Mouse (Mus musculus) ES-Bruce4 (cell line): ENCODE measurements around the gene Trim71. TPM values are rescaled to one million over a fixed set of nuclear protein-coding genes. Genes with fewer than 3 reads are reported as not detected.
A peak's percentile ranks its signal among the peaks of the same experiment; 100 is the strongest.

Experiments used
- H3K27ac ChIP-seq: 2 replicates; pipeline ENCODE4 v1.5.1; 2012; ENCODE audit warnings: low read length, inconsistent platforms; ENCODE audit not compliant: insufficient read depth
- H3K27me3 ChIP-seq: 2 replicates; pipeline ENCODE4 v1.6.1; 2012; ENCODE audit warnings: mild to moderate bottlenecking, low read length, inconsistent platforms; ENCODE audit not compliant: control insufficient read depth, poor library complexity, insufficient read depth, severe bottlenecking
- H3K36me3 ChIP-seq: 2 replicates; pipeline ENCODE4 v1.6.1; 2012; ENCODE audit warnings: inconsistent platforms, mild to moderate bottlenecking, low read length, moderate library complexity; ENCODE audit not compliant: control insufficient read depth, poor library complexity, insufficient read depth, severe bottlenecking
- H3K4me1 ChIP-seq: one replicate; pipeline ENCODE4 v1.8.1; 2011; ENCODE audit warnings: low read length; ENCODE audit not compliant: control insufficient read depth, insufficient read depth
- H3K4me3 ChIP-seq: 2 replicates; pipeline ENCODE4 v1.5.1; 2011; ENCODE audit warnings: low read depth, mild to moderate bottlenecking, low read length
- H3K9ac ChIP-seq: 2 replicates; pipeline ENCODE4 v1.6.1; 2012; ENCODE audit warnings: low read depth, mild to moderate bottlenecking, inconsistent platforms; ENCODE audit not compliant: poor library complexity, severe bottlenecking
- H3K9me3 ChIP-seq: replicated peaks from 2 replicates; pipeline ENCODE4 v1.6.1; 2012; ENCODE audit warnings: mild to moderate bottlenecking, low read length, inconsistent platforms; ENCODE audit not compliant: control insufficient read depth, poor library complexity, insufficient read depth, severe bottlenecking
- CTCF ChIP-seq: IDR thresholded peaks from one replicate; pipeline ENCODE4 v1.8.1; 2011; ENCODE audit warnings: low read depth, low read length
- EP300 ChIP-seq: IDR thresholded peaks from 2 replicates; pipeline ENCODE4 v1.6.1; 2011; ENCODE audit warnings: low read depth, low read length; ENCODE audit not compliant: insufficient read depth
- POLR2A ChIP-seq: IDR thresholded peaks from one replicate; pipeline ENCODE4 v1.8.1; 2011; ENCODE audit warnings: low read length; ENCODE audit not compliant: insufficient read depth
- polyA plus RNA-seq: library from polyadenylated mRNA; stranded (reverse); fragments of >200 nt; gene quantifications from 2 replicates; pipeline ENCODE4 v1.2.4, GENCODE M21; 2011; ENCODE audit warnings: low read depth; ENCODE audit not compliant: missing spikeins, insufficient read depth, insufficient read length

Gene Trim71
- polyA plus RNA-seq, 1 experiment, result 120 TPM

DNA sequence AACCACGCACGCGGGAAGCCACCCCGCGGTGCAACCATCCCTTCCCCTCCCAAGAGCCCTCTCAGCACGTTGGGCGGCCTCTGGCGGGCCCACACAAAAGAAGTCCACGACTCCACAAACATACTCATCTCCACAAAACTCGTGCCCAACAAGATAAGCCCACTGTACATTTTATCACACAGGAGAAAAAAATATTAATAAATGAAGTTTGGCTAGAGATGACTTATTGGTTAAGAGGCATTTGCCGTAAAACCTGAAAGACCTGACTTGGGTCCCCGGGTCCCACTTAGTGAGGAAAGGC is 2.5 kb downstream of the Trim71 start:
- H3K4me1 ChIP-seq, result no peaks in the 10 kb centered on the region
- no peak for TF ChIP-seq POLR2A
- no peak for TF ChIP-seq CTCF
- no peak for TF ChIP-seq EP300
- H3K9me3 ChIP-seq, result no peaks in the 10 kb centered on the region
- peaks cover 40% of the 10 kb centered on the region for H3K36me3 ChIP-seq
- peak overlapping the region; percentile 85 for H3K27ac ChIP-seq
- H3K27me3 ChIP-seq, result no peaks in the 10 kb centered on the region
- H3K9ac ChIP-seq, result peak overlapping the region; percentile 99
- H3K4me3 ChIP-seq, result peak overlapping the region; percentile 95

DNA sequence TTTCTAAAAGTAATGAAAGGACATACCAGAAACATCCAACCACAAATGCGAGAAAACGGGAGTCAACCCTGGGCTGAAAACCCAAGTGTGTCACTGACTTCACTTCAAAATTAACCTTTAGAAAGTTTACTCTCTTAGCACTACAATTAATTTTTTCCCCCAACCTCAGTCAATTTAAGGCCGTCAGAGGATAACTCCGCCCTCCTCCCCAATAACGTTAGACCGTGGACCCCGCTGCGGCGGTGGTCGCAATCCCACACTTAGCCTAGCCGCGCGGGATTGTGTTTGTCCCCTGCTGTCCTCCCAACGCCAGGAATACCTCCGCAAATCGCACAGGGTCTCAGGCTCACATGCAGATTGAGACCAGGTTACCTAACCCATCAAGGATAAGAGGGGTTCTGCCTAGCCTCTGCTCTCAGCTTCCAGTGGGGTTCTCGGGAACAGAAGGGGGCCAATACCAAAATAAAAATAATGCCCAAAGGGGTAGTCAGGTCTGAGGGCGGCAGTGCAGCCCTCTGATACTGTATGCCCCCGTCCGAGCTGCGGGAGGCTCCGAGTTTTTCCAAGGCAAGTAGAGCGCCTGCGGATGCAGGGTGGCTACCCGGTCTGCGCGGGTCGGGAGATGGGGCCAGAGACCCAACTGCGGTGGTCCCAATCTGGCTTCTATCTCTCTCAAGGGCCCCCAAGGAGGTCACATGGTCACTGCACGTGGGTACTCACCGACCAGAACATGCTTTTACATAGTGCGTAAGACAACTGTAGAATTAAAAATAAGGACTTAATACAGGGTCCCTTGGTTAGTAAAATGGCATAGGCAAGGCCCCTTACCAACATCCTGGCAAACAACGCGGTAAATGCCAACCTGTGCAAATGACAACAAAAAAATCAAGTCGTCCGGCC is 3.1 kb downstream of the Trim71 start:
- Histone ChIP-seq H3K27me3 (no peaks in the 10 kb centered on the region), H3K9ac (peak overlapping the region; percentile 99), H3K9me3 (no peaks in the 10 kb centered on the region), H3K4me1 (no peaks in the 10 kb centered on the region), H3K36me3 (peaks cover 40% of the 10 kb centered on the region), H3K27ac (peak overlapping the region; percentile 85), H3K4me3 (peak overlapping the region; percentile 95)
- no peak for TF ChIP-seq EP300
- no peak for TF ChIP-seq CTCF
- no peak for TF ChIP-seq POLR2A

DNA sequence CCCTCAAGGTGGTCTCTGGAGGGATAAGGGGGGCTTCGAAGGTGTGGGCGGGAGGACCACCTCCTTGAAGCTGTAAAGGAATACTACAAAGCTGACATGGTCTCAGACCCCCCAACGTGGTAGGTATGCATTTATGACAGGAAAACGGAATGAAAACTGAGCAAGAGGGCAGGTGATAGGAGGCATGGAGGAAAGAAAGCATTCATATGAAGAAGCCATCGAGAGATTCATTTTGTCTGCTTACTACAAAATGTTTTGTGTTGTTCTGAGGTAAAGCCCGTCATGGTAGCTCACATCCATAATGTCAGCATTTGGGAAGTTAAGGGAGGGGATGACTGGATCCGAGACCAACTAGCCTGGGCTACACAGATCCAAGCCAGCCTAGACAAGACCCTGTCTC is 4.0 kb downstream of the Trim71 start:
- H3K4me1 ChIP-seq, result no peaks in the 10 kb centered on the region
- H3K27me3 ChIP-seq, result no peaks in the 10 kb centered on the region
- H3K9me3 ChIP-seq, result no peaks in the 10 kb centered on the region
- TF ChIP-seq POLR2A (no peak), CTCF (no peak), EP300 (no peak)
- peak overlapping the region; percentile 99 for H3K9ac ChIP-seq
- H3K27ac ChIP-seq, result no peak overlapping the region
- peaks cover 40% of the 10 kb centered on the region for H3K36me3 ChIP-seq
- H3K4me3 ChIP-seq, result peak overlapping the region; percentile 95

DNA sequence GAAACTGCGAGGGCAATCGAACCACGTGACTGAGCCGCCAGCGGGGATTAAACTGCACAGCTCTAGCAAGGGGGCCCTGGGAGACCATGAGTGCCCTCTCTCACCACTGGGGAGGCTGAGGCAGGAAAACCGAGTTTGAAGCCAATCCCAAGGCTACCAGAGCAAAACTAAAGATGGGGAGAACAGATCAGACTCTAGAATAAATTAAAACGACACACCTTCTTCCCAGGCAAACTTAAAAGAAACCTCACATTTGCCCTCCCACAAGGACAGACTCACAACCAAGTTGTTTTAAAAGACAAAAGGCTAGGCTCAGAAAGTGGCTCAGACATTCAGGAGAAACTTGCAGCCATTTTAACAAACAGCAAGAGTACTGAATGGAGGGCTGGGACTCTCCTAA is 7.1 kb downstream of the Trim71 start:
- TF ChIP-seq EP300 (0 out of 2 replicates have a peak, but pooled peaks have one; percentile 42), CTCF (no peak), POLR2A (no peak)
- peak overlapping the region; percentile 6 for H3K9ac ChIP-seq
- H3K9me3 ChIP-seq, result no peaks in the 10 kb centered on the region
- peak overlapping the region; percentile 73 for H3K4me3 ChIP-seq
- H3K36me3 ChIP-seq, result peaks cover 37% of the 10 kb centered on the region
- H3K27ac ChIP-seq, result peak overlapping the region; percentile 95
- H3K27me3 ChIP-seq, result no peaks in the 10 kb centered on the region
- H3K4me1 ChIP-seq, result peaks cover 6% of the 10 kb centered on the region

DNA sequence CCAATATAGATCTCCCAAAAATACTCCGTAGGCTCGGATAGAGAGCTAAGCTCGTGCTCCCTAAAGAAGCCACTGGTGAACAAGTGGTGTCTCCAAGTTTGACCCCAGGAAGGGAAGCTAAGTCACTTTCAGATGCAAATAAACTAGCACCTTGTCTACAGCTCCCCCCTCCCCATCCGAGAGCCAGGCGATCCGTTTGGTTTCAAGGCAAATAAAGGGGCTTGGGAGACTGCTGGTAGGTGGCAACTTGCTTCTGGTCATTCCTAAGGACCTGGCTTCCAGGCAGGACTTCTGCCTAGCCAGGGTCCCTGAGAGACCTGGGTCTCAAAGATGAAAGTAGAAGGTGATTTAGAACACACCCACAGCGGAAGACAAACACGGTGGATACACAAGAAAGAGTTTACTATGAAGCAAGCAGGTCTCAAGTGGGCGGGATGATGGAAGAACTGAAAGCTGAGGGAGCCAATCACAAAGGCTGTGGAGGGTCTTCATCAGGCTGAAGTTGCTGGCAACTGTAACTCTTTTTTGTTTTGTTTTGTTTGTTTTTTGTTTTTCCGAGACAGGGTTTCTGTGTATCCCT is 7.8 kb downstream of the Trim71 start:
- Histone ChIP-seq H3K9me3 (no peaks in the 10 kb centered on the region), H3K27me3 (no peaks in the 10 kb centered on the region), H3K27ac (peak overlapping the region; percentile 95), H3K36me3 (peaks cover 33% of the 10 kb centered on the region), H3K9ac (peak overlapping the region; percentile 6), H3K4me1 (peaks cover 6% of the 10 kb centered on the region), H3K4me3 (peak overlapping the region; percentile 73)
- TF ChIP-seq CTCF (no peak), EP300 (peak; percentile 92)
